Mouse (Mus musculus): ENCODE results near the gene Larp1b. TPM values are rescaled to one million over a fixed set of nuclear protein-coding genes. Genes with fewer than 3 reads are reported as not detected.

Gene Larp1b
- total RNA-seq, 2 experiments from 2014 or later = 54.3 to 56.0 TPM

DNA sequence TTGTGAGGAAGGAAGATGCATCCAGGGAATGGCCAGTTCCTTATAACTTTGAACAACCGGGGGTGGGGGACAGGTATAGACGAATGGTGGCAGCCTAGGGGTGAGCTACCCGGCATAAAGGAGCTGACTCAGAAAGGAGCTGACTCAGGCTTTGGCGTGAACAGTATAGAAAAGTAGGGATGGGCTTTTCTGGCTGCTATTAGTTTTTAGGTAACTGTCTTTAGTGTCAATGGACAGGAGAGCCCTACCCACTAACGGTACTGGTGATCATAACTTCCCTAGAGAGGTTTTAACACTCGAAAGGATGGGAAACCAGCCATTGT, 134.1 kb downstream of the Larp1b start:
- no peak for DNase-seq

DNA sequence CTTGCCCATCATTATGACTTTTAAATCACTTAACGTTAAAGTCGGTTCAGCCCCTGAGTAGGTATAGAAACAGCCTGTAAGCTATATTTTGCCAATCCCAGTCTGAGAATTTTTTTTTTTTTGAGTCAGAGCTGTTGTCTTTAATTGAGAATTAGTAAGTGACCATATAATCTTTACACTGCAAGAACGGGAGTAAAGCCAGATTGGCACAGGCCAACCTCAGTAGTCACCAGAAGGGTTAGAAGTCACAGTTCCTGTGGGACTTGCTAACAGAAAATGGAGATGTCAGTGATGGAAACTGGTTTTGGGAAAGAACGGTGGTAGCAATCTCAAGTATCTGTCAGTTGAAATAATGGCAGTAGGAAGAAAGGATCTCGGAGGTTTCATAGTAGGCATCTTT, 134.8 kb downstream of the Larp1b start:
- no peak for DNase-seq

DNA sequence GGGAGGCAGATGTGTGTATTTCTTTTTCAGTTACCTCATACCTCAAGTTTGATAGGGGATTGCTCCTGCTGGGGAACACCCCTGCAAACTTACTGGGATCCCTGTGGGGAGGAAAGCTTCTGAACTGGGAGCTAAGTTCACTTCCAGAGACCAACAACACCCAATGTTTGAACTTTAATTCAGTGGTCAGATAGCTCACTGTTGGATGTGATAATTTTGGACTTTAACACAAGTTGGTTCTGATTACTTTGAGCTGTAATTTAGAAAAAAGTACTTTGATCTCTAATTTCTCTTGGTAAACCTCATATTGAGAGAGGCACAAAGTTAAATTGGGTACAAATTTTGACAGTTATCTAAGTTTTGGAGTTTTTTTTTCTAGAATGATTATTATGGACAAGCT, 137.4 kb downstream of the Larp1b start:
- DNase-seq = no peak

Other genes with a start within 250 kb of the Larp1b start
- gene Slc25a31, start 241.0 kb upstream of the Larp1b start, total RNA-seq (2021) = 1 to 10 TPM in 1 of 2 experiments, under 1 TPM in 1; 0.90 to 1.0 TPM
- gene Hspa4l, start 205.3 kb upstream of the Larp1b start, total RNA-seq (2021) = 10 to 100 TPM; 40.5 to 44.6 TPM
- 10 to 100 TPM; 24.5 to 28.3 TPM for gene Plk4, start 149.8 kb upstream of the Larp1b start, total RNA-seq (2021)
- 10 to 100 TPM; 13.2 to 14.7 TPM for gene Mfsd8, start 102.9 kb upstream of the Larp1b start, total RNA-seq (2021)
- 10 to 100 TPM; 28.9 to 33.0 TPM for gene Abhd18, start 102.9 kb upstream of the Larp1b start, total RNA-seq (2021)
- under 1 TPM in 1 of 2 experiments, not detected in 1; 0.14 TPM for gene 1700034I23Rik, start 47.3 kb upstream of the Larp1b start, total RNA-seq (2021)
- 10 to 100 TPM; 55.1 to 56.1 TPM for gene Pgrmc2, start 133.2 kb downstream of the Larp1b start, total RNA-seq (2021)

Data from heart, postnatal 4 days (tissue).